Mouse (Mus musculus): ENCODE results near the gene Treh. TPM values are rescaled to one million over a fixed set of nuclear protein-coding genes. Genes with fewer than 3 reads are reported as not detected.

Treh gene
- polyA plus RNA-seq, 1 experiment: 0.02 TPM

DNA sequence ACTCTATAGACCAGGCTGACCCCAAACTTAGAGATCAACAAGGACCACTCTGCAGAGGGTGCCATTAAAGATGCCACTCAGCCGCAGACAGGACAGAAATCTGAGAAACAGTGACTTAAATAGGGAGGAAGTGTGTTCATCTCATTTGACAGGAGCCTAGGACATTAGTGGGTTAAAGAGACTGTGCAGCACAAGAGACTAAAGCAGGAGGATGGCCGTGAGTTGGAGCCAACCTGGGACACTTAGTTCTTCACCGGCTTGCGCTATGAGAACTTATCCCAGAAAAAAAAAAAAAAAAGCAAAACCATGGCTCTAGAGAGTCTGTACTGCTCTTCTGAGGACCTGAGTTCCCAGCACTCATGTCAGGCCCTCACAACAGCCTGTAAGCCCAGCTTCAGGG, 25.4 kb upstream of the Treh start:
- H3K36me3 ChIP-seq (ENCODE audit: control insufficient read depth, insufficient read depth): no peaks in the 10 kb centered on the region
- TF ChIP-seq E2F4 (IDR thresholded peaks at IDR 0.05; ENCODE audit: insufficient read depth) (no peak), TCF12 (IDR thresholded peaks at IDR 0.05; ENCODE audit: insufficient read depth, poor library complexity, severe bottlenecking) (no peak), REST (IDR thresholded peaks at IDR 0.05; ENCODE audit: insufficient read depth, insufficient read length) (no peak), MYOD1 (IDR thresholded peaks at IDR 0.05; ENCODE audit: control insufficient read depth in 1 of 3, insufficient read length in 2 of 3, low read depth in 2 of 3) (no peak), MYOG (IDR thresholded peaks at IDR 0.05; ENCODE audit: control insufficient read depth in 1 of 3, insufficient read depth in 1 of 3, insufficient read length in 2 of 3, low read depth in 2 of 3) (no peak), POLR2A (IDR thresholded peaks at IDR 0.05; ENCODE audit: insufficient read length, low read depth) (no peak), USF1 (IDR thresholded peaks at IDR 0.05; ENCODE audit: low read depth) (no peak), MAX (IDR thresholded peaks at IDR 0.05; ENCODE audit: low read depth) (no peak), TCF3 (IDR thresholded peaks at IDR 0.05; ENCODE audit: insufficient read length, low read depth) (no peak), SRF (IDR thresholded peaks at IDR 0.05; ENCODE audit: control insufficient read depth, insufficient read length, low read depth) (no peak)
- no peaks in the 10 kb centered on the region for H3K79me2 ChIP-seq (ENCODE audit: control insufficient read depth, insufficient read depth)
- no peak overlapping the region for H3K4me2 ChIP-seq (ENCODE audit: low read depth)
- peaks cover 7% of the 10 kb centered on the region for H3K27me3 ChIP-seq (ENCODE audit: control insufficient read depth, insufficient read depth, insufficient read length)
- no peak overlapping the region for H3K4me3 ChIP-seq
- no peak overlapping the region for H3ac ChIP-seq (ENCODE audit: control insufficient read depth, insufficient read length)

DNA sequence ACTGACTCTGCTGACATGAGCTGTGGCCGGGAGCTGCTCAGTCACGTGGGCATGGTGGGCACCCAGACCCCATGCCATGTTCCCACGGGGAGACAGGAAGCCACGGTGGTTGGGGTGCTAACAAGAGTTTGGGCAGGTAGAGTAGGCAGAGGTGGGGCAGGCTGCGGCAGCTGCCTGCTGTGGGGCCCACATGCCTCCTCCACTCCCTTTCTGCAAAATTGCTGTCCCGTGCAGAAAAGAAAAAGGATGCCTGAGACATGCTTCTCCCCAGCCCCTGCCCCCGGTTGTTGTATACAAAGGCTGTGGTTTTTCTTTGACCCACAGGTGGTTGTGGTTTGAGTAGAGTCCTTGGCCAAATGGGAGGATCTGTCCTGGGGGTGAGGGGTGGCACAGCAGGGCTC, 24.2 kb upstream of the Treh start:
- no peaks in the 10 kb centered on the region for H3K36me3 ChIP-seq (ENCODE audit: control insufficient read depth, insufficient read depth)
- no peak overlapping the region for H3ac ChIP-seq (ENCODE audit: control insufficient read depth, insufficient read length)
- H3K4me2 ChIP-seq (ENCODE audit: low read depth): no peak overlapping the region
- no peak overlapping the region for H3K4me3 ChIP-seq
- H3K79me2 ChIP-seq (ENCODE audit: control insufficient read depth, insufficient read depth): no peaks in the 10 kb centered on the region
- peak in 1 of 3 experiments; percentile 3 for TF ChIP-seq MYOD1 (IDR thresholded peaks at IDR 0.05; ENCODE audit: control insufficient read depth in 1 of 3, insufficient read length in 2 of 3, low read depth in 2 of 3)
- TF ChIP-seq MYOG (IDR thresholded peaks at IDR 0.05; ENCODE audit: control insufficient read depth in 1 of 3, insufficient read depth in 1 of 3, insufficient read length in 2 of 3, low read depth in 2 of 3): peak in 2 of 3 experiments; percentile 1 to 4
- no peak for TF ChIP-seq SRF (IDR thresholded peaks at IDR 0.05; ENCODE audit: control insufficient read depth, insufficient read length, low read depth)
- H3K27me3 ChIP-seq (ENCODE audit: control insufficient read depth, insufficient read depth, insufficient read length): peaks cover 7% of the 10 kb centered on the region

DNA sequence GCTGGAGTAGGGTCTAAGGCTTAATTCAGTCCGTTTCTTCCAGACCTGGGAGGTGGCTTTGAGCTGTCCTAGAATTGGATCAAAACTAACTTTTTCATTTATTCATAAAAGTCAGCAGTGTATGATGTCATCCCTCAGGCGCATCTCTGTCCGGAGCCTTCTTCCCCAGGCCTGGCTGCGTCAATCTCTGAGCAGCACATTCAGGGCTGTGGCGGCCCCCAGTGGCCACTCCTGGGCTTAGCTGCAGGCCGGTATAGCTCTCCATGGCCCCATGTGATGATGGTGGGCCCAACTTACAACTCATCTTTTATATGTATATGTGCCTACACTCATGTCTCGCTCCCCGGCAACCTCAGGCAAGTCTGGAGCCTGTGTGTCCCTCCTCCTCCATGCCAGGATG, 21.0 kb upstream of the Treh start:
- Histone ChIP-seq H3K4me3 (no peak overlapping the region), H3ac (ENCODE audit: control insufficient read depth, insufficient read length) (no peak overlapping the region), H3K4me2 (ENCODE audit: low read depth) (peak overlapping the region; percentile 12), H3K79me2 (ENCODE audit: control insufficient read depth, insufficient read depth) (no peaks in the 10 kb centered on the region), H3K27me3 (ENCODE audit: control insufficient read depth, insufficient read depth, insufficient read length) (peaks cover 7% of the 10 kb centered on the region), H3K36me3 (ENCODE audit: control insufficient read depth, insufficient read depth) (no peaks in the 10 kb centered on the region)
- no peak for TF ChIP-seq TCF3 (IDR thresholded peaks at IDR 0.05; ENCODE audit: insufficient read length, low read depth)
- no peak for TF ChIP-seq SRF (IDR thresholded peaks at IDR 0.05; ENCODE audit: control insufficient read depth, insufficient read length, low read depth)

GRCm38 (mm10) chr9:44653896-44654295, 19.1 kb upstream of the Treh start:
- Histone ChIP-seq H3ac (ENCODE audit: control insufficient read depth, insufficient read length) (no peak overlapping the region), H3K36me3 (ENCODE audit: control insufficient read depth, insufficient read depth) (no peaks in the 10 kb centered on the region), H3K79me2 (ENCODE audit: control insufficient read depth, insufficient read depth) (no peaks in the 10 kb centered on the region), H3K4me2 (ENCODE audit: low read depth) (no peak overlapping the region), H3K27me3 (ENCODE audit: control insufficient read depth, insufficient read depth, insufficient read length) (peaks cover 7% of the 10 kb centered on the region), H3K4me3 (no peak overlapping the region)
- no peak for TF ChIP-seq POLR2AphosphoS2 (IDR thresholded peaks at IDR 0.05; ENCODE audit: insufficient read length, low read depth)
- TF ChIP-seq TCF12 (IDR thresholded peaks at IDR 0.05; ENCODE audit: insufficient read depth, poor library complexity, severe bottlenecking): no peak
- no peak for TF ChIP-seq TCF3 (IDR thresholded peaks at IDR 0.05; ENCODE audit: insufficient read length, low read depth)
- no peak for TF ChIP-seq E2F4 (IDR thresholded peaks at IDR 0.05; ENCODE audit: insufficient read depth)
- no peak for TF ChIP-seq SRF (IDR thresholded peaks at IDR 0.05; ENCODE audit: control insufficient read depth, insufficient read length, low read depth)
- no peak for TF ChIP-seq USF1 (IDR thresholded peaks at IDR 0.05; ENCODE audit: low read depth)
- TF ChIP-seq POLR2A (IDR thresholded peaks at IDR 0.05; ENCODE audit: insufficient read length, low read depth): no peak

DNA sequence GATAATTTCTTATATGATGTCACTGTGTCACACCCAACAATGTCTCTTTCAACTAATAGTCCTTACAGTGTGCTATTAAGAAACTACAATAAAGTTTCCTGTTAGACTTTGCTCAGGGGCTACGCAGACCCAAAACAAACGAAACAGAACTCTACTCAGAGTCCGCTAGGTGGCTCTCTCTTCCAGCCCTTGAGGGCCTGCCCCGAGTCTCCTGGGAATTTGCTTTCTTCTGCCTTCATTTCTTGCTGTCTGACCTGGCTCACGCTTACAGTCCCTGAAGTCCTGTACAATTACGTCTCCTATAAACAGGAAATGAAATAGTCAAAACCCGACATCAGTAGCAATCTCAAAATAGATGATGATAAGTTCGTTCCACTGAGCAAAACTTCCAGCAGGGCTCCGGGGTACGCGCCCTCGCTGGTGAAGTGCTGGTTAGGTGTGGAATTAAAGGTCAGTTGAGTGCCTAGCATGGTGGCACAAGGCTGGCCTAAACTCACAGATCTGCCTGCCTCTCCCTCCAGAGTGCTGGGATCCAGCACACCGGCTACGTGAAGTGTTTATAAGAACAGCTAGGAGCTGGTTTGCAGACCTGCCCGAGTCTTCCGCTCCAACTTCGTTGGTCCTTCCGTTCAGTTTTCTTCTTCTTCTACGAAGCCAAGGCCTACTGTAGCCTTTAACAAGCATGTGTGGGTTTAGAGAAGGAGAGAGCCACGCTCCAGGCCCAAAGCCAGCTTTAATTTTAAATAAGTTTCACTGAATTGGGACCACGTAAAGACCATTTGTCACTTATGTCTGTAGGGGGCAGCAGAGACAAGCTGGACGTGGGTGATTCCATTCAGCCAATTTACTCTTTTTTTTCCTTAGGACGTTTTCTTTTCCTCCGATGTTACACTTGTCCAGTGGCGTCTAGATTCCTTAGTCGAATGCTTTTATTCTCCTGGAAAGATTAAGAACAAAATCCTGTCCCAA, 17.7 kb upstream of the Treh start:
- Histone ChIP-seq H3K4me2 (ENCODE audit: low read depth) (peak overlapping the region; percentile 66), H3K36me3 (ENCODE audit: control insufficient read depth, insufficient read depth) (no peaks in the 10 kb centered on the region), H3ac (ENCODE audit: control insufficient read depth, insufficient read length) (no peak overlapping the region), H3K4me3 (no peak overlapping the region), H3K79me2 (ENCODE audit: control insufficient read depth, insufficient read depth) (no peaks in the 10 kb centered on the region), H3K27me3 (ENCODE audit: control insufficient read depth, insufficient read depth, insufficient read length) (peaks cover 7% of the 10 kb centered on the region)
- TF ChIP-seq USF1 (IDR thresholded peaks at IDR 0.05; ENCODE audit: low read depth) (no peak), MYOD1 (IDR thresholded peaks at IDR 0.05; ENCODE audit: control insufficient read depth in 1 of 3, insufficient read length in 2 of 3, low read depth in 2 of 3) (no peak), POLR2A (IDR thresholded peaks at IDR 0.05; ENCODE audit: insufficient read length, low read depth) (no peak), E2F4 (IDR thresholded peaks at IDR 0.05; ENCODE audit: insufficient read depth) (no peak), TCF12 (IDR thresholded peaks at IDR 0.05; ENCODE audit: insufficient read depth, poor library complexity, severe bottlenecking) (no peak), POLR2AphosphoS2 (IDR thresholded peaks at IDR 0.05; ENCODE audit: insufficient read length, low read depth) (no peak), MAX (IDR thresholded peaks at IDR 0.05; ENCODE audit: low read depth) (no peak), TCF3 (IDR thresholded peaks at IDR 0.05; ENCODE audit: insufficient read length, low read depth) (no peak), REST (IDR thresholded peaks at IDR 0.05; ENCODE audit: insufficient read depth, insufficient read length) (no peak), SRF (IDR thresholded peaks at IDR 0.05; ENCODE audit: control insufficient read depth, insufficient read length, low read depth) (no peak), CEBPB (IDR thresholded peaks at IDR 0.05; ENCODE audit: insufficient read depth, poor library complexity, severe bottlenecking) (no peak), MYOG (IDR thresholded peaks at IDR 0.05; ENCODE audit: control insufficient read depth in 1 of 3, insufficient read depth in 1 of 3, insufficient read length in 2 of 3, low read depth in 2 of 3) (no peak)

All from myocyte (in vitro differentiated cells).